Mouse (Mus musculus) heart, embryonic 12.5 days (tissue): Measurements from ENCODE around the gene Esr1. TPM values are rescaled to one million over a fixed set of nuclear protein-coding genes. Genes with fewer than 3 reads are reported as not detected.
"Not testable (repeated sequence)": the region's sequence is repeated elsewhere in the genome, so short reads cannot be mapped to it uniquely, and the experiment has no call there.

Experiments
- ATAC-seq: fragments of 200-750 bp; cut with Nextera tagmentation; 2 replicates; pipeline ENCODE4 v1.8.0; 2017; ENCODE audit warnings: moderate TSS enrichment, moderate library complexity; ENCODE audit not compliant: insufficient number of reproducible peaks, low FRiP score
- H3K27ac ChIP-seq: fragments of 300-500 bp; sonication (generic); 2 replicates; pipeline ENCODE4 v1.5.1; 2016; ENCODE audit warnings: mild to moderate bottlenecking, moderate library complexity; ENCODE audit not compliant: poor library complexity, severe bottlenecking
- H3K27me3 ChIP-seq: fragments of 300-500 bp; sonication (generic); replicated peaks from 2 replicates; pipeline ENCODE4 v1.6.1; 2016; ENCODE audit warnings: mild to moderate bottlenecking, moderate library complexity
- H3K36me3 ChIP-seq: fragments of 300-500 bp; sonication (generic); 2 replicates; pipeline ENCODE4 v1.6.1; 2016; ENCODE audit warnings: mild to moderate bottlenecking, moderate library complexity
- H3K4me1 ChIP-seq: fragments of 300-500 bp; sonication (generic); replicated peaks from 2 replicates; pipeline ENCODE4 v1.6.1; 2016; ENCODE audit warnings: mild to moderate bottlenecking
- H3K4me2 ChIP-seq: fragments of 300-500 bp; sonication (generic); 2 replicates; pipeline ENCODE4 v1.6.1; 2016; ENCODE audit warnings: mild to moderate bottlenecking, moderate library complexity
- H3K4me3 ChIP-seq: fragments of 300-500 bp; sonication (generic); 2 replicates; pipeline ENCODE4 v1.5.1; 2016; ENCODE audit warnings: mild to moderate bottlenecking
- H3K9ac ChIP-seq: fragments of 300-500 bp; sonication (generic); 2 replicates; pipeline ENCODE4 v1.6.1; 2016; ENCODE audit warnings: mild to moderate bottlenecking, moderate library complexity
- H3K9me3 ChIP-seq: fragments of 300-500 bp; sonication (generic); replicated peaks from 2 replicates; pipeline ENCODE4 v1.6.1; 2016; ENCODE audit warnings: mild to moderate bottlenecking, moderate library complexity
- WGBS: fragments of 180-500 bp; shearing (Covaris S2); methylation state at CpG from one replicate; pipeline ENCODE4 v1.1.7; 2016; 5-methylcytosine and 5-hydroxymethylcytosine counted together
- polyA plus RNA-seq: library from polyadenylated mRNA; unstranded; fragments of >200 nt; fragmentation: Nextera tagmentation; extraction: Ambion mirVana; gene quantifications from 2 replicates; pipeline ENCODE4 v1.2.1, GENCODE M21; 2016

Esr1 gene
- polyA plus RNA-seq, 1 experiment from 2014 or later = 1.00 TPM

DNA sequence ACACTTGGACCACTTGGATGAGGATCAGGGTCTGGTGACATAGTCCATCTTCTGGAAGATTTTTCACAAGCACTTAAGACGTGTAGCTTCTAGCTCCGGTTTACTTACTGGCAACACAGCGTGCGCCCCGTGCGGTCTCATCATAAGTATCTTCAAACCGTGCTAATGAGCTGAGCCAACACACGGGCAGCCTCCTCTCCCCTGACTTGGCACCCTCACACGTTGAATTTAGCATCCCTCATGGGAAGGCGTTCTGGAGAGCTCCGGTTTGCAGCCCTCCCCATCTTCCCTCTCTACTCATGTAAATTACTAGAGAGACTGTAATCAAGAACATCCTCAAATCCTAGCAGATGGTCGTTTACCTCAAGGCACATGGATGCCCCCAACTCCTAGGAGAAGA is 12.5 kb upstream of the Esr1 start:
- H3K27ac ChIP-seq = no peak overlapping the region

DNA sequence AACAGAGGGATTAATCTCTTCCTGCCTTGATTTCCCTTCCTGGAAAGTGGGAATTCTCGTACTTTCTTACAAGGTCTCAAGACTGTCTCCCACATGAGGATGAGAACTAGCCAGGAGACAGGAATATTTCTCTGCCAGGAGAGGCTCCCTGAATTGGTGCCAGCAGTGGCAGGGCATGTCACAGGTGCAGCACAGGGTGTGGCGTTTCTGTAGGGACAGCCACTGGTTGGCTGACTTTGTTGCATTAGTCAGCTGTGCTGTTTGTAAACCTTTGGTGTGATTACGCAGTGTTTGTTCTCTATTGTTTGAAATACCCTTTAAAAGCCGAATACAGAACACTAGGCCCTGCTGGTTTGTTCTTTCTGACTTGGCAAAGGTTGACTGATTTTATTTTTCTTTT is 11.8 kb upstream of the Esr1 start:
- WGBS = 63% methylated on average over 4 of the region's 4 CpGs

More for the DNA sequence above, 12.5 kb upstream of the Esr1 start:
- Histone ChIP-seq H3K4me2 (no peak overlapping the region), H3K4me3 (no peak overlapping the region), H3K9ac (no peak overlapping the region), H3K27me3 (no peaks in the 10 kb centered on the region), H3K9me3 (peaks cover 3% of the 10 kb centered on the region; the same call in 1 of the 2 replicates), H3K4me1 (no peaks in the 10 kb centered on the region), H3K36me3 (no peaks in the 10 kb centered on the region)
- 84% methylated on average over 12 of the region's 12 CpGs for WGBS
- ATAC-seq = no peak

DNA sequence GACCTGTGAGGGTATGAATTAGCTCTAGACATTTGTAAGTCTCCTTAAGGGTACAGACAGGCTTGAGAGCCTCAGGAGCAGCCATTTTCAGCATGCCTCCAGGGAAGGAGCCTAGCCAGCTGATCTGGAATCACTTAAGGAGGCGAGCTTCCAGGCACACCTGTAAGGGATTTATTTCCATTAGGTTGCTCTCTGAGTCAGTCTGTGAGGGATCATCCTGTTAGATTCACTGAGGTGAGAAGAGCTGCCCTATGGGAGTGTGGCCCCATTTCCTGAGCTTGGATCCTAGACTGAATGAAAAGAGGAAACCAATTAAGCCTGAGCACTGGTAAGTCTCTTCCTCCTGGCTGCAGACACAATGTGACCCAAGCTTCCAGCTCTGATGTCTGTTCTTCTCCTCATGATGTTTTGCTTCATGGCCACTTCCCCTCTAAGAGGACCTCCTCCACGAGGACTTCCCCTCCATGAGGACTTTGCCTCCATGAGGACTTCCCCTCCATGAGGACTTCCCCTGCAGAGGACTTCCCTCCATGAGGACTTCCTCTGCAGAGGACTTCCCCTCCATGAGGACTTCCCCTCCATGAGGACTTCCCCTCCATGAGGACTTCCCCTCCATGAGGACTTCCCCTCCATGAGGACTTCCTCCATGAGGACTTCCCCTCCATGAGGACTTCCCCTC is 10.5 kb upstream of the Esr1 start:
- no peak for ATAC-seq
- 48% methylated on average over 2 of the region's 2 CpGs for WGBS
- no peak overlapping the region for H3K4me2 ChIP-seq

More for the DNA sequence above, 11.8 kb upstream of the Esr1 start:
- Histone ChIP-seq H3K9ac (no peak overlapping the region), H3K4me3 (no peak overlapping the region), H3K36me3 (no peaks in the 10 kb centered on the region), H3K4me2 (no peak overlapping the region), H3K9me3 (peaks cover 3% of the 10 kb centered on the region; the same call in 1 of the 2 replicates), H3K27ac (no peak overlapping the region), H3K27me3 (no peaks in the 10 kb centered on the region), H3K4me1 (no peaks in the 10 kb centered on the region)
- no peak for ATAC-seq

DNA sequence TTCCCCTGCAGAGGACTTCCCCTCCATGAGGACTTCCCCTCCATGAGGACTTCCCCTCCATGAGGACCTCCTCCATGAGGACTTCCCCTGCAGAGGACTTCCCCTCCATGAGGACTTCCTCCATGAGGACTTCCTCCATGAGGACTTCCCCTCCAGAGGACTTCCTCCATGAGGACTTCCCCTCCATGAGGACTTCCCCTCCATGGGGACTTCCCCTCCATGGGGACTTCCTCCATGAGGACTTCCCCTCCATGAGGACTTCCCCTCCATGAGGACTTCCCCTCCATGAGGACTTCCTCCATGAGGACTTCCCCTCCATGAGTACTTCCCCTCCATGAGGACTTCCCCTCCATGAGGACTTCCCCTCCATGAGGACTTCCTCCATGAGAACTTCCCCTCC is 9.8 kb upstream of the Esr1 start:
- H3K4me1 ChIP-seq, ATAC-seq, H3K9ac ChIP-seq, H3K9me3 ChIP-seq, H3K4me3 ChIP-seq, H3K4me2 ChIP-seq, H3K27ac ChIP-seq, H3K27me3 ChIP-seq, H3K36me3 ChIP-seq: not testable (repeated sequence)

More for the DNA sequence above, 10.5 kb upstream of the Esr1 start:
- no peak overlapping the region for H3K4me3 ChIP-seq
- H3K36me3 ChIP-seq = no peaks in the 10 kb centered on the region
- H3K27ac ChIP-seq = no peak overlapping the region
- peaks cover 3% of the 10 kb centered on the region; the same call in 1 of the 2 replicates for H3K9me3 ChIP-seq
- no peaks in the 10 kb centered on the region for H3K4me1 ChIP-seq
- no peaks in the 10 kb centered on the region for H3K27me3 ChIP-seq
- no peak overlapping the region for H3K9ac ChIP-seq

DNA sequence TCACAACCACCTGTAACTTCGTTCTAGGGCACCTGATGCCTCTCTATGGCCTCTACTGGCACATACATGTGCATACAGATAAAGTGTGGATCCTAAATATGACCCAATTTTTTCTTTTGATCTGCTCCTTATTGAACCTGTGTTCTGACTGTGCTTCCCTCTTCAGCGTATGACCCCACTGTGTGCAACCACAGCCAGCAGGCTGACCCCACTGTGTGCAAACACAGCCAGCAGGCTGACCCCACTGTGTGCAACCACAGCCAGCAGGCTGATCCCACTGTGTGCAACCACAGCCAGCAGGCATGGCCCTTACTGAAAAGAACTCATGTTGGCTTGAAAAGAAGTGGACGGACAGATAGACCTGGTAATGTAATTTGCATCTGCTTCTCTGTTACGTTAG is 8.9 kb upstream of the Esr1 start:
- Histone ChIP-seq H3K9ac (no peak overlapping the region), H3K4me3 (no peak overlapping the region), H3K4me1 (no peaks in the 10 kb centered on the region), H3K27ac (no peak overlapping the region), H3K36me3 (no peaks in the 10 kb centered on the region), H3K27me3 (no peaks in the 10 kb centered on the region), H3K9me3 (peaks cover 3% of the 10 kb centered on the region; the same call in 1 of the 2 replicates), H3K4me2 (no peak overlapping the region)
- no peak for ATAC-seq
- 70% methylated on average over 4 of the region's 4 CpGs for WGBS

DNA sequence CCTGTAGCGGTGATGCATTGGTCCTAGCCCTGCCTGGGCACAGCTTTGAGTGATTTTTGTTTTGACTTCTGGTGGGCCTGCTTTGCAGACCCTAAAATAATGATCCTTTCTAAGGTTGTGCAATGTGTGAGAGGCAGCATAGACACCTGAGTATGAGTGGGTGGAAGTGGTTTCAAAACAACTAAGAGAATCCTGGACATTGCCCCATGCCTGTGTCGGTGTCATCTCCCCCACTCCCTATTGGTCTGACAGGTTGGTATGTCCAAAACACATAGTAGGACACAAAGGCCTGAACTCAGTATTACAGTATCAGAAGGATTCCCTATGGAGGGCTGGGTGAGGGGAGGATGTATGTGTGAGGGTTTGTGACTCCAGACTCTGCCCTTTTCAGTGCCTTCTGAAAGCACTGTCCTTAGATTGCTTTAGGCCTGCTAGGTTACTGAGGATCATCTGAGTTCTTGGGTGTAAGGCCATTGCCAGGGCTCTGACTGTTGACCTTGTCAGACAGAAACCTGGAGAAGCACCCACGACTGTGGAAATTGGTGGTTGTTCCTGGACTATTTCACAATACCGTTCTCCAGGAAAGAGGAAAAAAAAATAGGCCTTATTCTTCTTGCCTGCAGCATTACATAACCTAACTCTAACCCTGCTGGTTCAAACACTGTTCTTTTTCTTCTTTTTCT is 6.7 kb upstream of the Esr1 start:
- peaks cover 3% of the 10 kb centered on the region; the same call in 1 of the 2 replicates for H3K9me3 ChIP-seq
- no peaks in the 10 kb centered on the region for H3K27me3 ChIP-seq
- H3K4me1 ChIP-seq = no peaks in the 10 kb centered on the region
- no peak overlapping the region for H3K4me3 ChIP-seq
- no peak overlapping the region for H3K9ac ChIP-seq
- WGBS = 71% methylated on average over 4 of the region's 4 CpGs
- H3K36me3 ChIP-seq = no peaks in the 10 kb centered on the region
- H3K27ac ChIP-seq = no peak overlapping the region
- no peak overlapping the region for H3K4me2 ChIP-seq
- no peak for ATAC-seq

DNA sequence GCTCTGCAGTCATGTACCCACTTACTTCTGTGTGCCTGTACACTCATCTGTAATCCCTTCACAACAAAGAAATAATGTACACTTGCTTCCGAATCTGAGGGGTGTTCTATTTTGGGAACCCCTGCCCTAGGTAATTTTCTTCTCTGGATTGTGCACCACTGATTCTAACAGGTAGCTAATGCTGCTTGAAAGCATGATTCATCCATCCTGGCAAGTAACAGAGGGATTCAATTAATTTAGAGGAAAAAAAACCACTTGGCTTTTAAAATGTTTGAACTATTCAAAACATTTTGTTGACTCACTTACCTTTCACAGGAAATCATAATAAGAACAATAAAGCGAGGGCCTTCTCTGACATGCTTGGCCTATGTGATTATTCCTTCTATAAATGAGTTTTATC is 1.2 kb upstream of the Esr1 start:
- Histone ChIP-seq H3K4me1 (no peaks in the 10 kb centered on the region), H3K9ac (no peak overlapping the region), H3K4me2 (no peak overlapping the region), H3K9me3 (no peaks in the 10 kb centered on the region), H3K27ac (no peak overlapping the region), H3K27me3 (no peaks in the 10 kb centered on the region), H3K4me3 (no peak overlapping the region), H3K36me3 (no peaks in the 10 kb centered on the region)
- WGBS = 77% methylated on average over 2 of the region's 2 CpGs
- ATAC-seq = no peak

DNA sequence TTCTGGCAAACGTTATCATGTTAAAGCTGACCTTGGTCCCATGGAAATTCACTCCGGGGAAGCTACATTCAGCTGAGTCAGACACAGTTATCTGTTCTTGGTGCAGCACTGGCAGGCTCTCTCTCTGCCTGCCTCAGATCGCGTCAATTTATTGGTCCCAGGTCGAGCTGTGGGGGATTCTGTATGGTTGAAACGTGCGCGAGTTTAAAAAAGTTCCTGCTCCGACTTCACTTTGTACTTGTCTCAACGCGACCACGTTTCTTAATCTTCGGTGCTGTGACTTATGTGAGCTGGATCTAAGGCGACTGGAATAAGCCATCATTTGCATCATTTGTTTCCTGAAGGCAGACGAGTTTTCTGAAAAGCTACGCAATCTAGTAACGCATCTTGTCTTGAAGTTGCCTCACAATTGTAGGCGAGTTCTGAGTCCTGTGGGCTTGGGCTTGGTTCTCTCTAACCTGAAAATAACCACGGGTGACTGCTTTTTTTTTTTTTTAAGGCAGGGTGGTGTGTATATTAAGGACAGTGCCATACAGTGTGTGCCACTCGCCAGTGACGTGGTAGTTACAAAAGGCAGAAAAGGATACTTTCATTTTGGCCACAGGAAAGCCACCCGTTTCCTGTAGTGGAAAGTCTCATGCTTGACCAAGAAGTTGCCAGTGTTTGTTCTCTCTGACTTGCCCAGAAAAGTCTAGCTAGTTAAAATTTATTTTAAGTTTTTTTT is 1.1 kb downstream of the Esr1 start:
- no peaks in the 10 kb centered on the region for H3K9me3 ChIP-seq
- ATAC-seq = no peak; the same call in 1 of the 2 replicates
- no peak overlapping the region for H3K27ac ChIP-seq
- H3K36me3 ChIP-seq = no peaks in the 10 kb centered on the region
- H3K9ac ChIP-seq = no peak overlapping the region
- H3K4me2 ChIP-seq = peak overlapping the region; percentile 63
- WGBS = 57% methylated on average over 22 of the region's 22 CpGs
- H3K4me3 ChIP-seq = peak overlapping the region; percentile 32
- H3K4me1 ChIP-seq = no peaks in the 10 kb centered on the region
- H3K27me3 ChIP-seq = no peaks in the 10 kb centered on the region

DNA sequence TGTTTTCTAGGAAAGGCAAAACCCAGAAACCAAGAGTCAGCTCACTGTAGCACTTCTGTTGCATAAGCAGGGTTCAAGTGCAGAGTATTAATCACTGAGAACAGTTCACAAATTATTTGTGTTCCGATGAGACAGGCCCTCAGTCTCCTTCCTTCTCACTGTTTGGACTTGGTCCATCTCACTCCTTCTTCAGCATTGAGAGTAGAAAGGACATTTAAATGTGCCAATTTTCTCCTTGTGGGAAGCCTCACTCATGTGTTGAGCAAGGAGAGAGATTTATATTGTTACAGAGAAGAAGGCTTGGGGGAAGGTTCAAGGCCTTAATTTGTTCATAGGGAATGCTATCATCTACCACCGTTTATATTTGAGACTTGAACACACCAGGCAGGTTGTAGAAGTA is 6.6 kb downstream of the Esr1 start:
- Histone ChIP-seq H3K4me2 (no peak overlapping the region), H3K4me1 (no peaks in the 10 kb centered on the region), H3K27ac (no peak overlapping the region), H3K9me3 (no peaks in the 10 kb centered on the region), H3K36me3 (no peaks in the 10 kb centered on the region), H3K9ac (no peak overlapping the region), H3K27me3 (no peaks in the 10 kb centered on the region), H3K4me3 (no peak overlapping the region)
- ATAC-seq = no peak
- WGBS = 67% methylated on average over 2 of the region's 2 CpGs

DNA sequence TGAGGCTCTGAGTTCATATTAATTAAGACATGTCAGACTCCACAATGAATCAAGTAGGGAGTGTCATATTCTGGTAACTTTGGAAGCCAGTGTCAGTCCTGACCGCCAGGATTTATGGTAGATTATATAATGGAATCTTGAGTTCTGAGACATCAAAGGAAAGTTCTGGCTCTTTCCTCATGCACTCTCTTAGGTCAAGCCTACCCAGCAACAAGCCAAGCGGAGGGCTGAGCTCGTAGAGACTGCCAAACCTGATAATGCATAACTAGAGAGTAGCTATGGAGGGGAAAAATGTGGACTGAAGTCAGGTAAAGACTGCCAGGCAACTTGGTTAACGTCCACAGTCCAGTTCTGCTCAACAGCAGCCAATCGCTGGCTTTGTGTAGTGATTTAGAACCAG is 7.3 kb downstream of the Esr1 start:
- H3K36me3 ChIP-seq = no peaks in the 10 kb centered on the region
- no peak overlapping the region for H3K27ac ChIP-seq
- no peak for ATAC-seq
- no peaks in the 10 kb centered on the region for H3K27me3 ChIP-seq
- H3K4me2 ChIP-seq = no peak overlapping the region
- no peaks in the 10 kb centered on the region for H3K4me1 ChIP-seq
- WGBS = 75% methylated on average over 5 of the region's 5 CpGs
- no peak overlapping the region for H3K9ac ChIP-seq
- H3K4me3 ChIP-seq = no peak overlapping the region
- H3K9me3 ChIP-seq = no peaks in the 10 kb centered on the region

DNA sequence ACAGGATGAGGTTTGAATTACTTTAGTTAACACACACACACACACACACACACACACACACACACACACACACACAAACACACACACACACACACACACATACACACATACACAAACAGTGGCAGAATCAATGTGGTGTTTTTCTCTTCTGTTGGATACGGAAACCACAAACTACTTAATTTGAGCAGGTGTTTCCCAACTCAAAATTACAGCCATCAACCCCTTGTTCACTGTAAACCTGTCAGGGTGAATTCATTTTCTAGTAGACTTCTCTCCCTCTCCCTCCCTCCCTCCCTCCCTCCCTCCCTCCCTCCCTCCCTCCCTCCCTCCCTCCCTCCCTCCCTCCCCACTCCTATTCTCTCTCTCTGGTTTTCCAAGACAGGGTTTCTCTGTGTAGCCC is 8.0 kb downstream of the Esr1 start:
- WGBS = 78% methylated on average over 1 of the region's 1 CpGs
- H3K27me3 ChIP-seq, H3K9ac ChIP-seq, H3K4me1 ChIP-seq, H3K27ac ChIP-seq, H3K4me3 ChIP-seq, H3K9me3 ChIP-seq, ATAC-seq, H3K36me3 ChIP-seq, H3K4me2 ChIP-seq: not testable (repeated sequence)
